Mouse (Mus musculus): Measurements from ENCODE around the gene Gm47283.
"Not testable (repeated sequence)": the region's sequence is repeated elsewhere in the genome, so short reads cannot be mapped to it uniquely, and the experiment has no call there.

GRCm38 (mm10) chrY:90738841-90739530, 45.6 kb upstream of the Gm47283 start:
- TF ChIP-seq CTCF (IDR thresholded peaks at IDR 0.05; ENCODE audit: low read depth, low read length); POLR2A (IDR thresholded peaks at IDR 0.05; ENCODE audit: insufficient read depth, low read length): not testable (repeated sequence)

Measured in ES-Bruce4 (cell line).